Mouse (Mus musculus) kidney, postnatal 4 days (tissue): ENCODE data around the gene Olfr317.
"Not testable (repeated sequence)": the region's sequence is repeated elsewhere in the genome, so short reads cannot be mapped to it uniquely, and the experiment has no call there.

Experiments used
- DNase-seq, 2 experiments: peaks; one replicate each; pipeline ENCODE4 v3.0.0; 2021; ENCODE audit warnings: mixed read lengths in 2 of 2

The Olfr317 gene

DNA sequence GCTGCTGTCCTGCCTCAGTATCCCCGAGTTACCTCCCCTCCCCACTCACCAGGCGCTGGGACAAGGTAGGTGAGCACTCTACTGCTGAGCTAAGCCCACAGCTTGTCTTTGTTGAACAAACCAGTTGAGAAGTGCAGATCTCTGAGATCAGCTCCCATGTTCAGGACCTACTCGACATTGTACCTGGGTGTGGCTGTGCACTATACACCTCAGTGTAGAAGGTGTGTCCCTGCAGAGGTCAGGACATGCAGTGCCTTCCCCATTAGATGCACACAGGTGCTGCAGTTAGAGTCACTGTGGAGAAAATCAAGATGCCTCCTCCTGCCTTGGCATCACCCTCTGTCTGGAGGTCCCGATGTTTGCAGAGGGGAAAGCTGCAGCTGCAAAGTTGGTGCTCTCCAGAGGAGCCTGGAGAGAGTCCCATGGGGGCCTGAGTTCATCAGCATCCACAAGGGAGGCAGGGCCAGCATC is at the start of gene Olfr317:
Gene Olfr317, minus strand, starts transcription at position 421 of the 471 bp plus-strand sequence.
- DNase-seq = no peak

DNA sequence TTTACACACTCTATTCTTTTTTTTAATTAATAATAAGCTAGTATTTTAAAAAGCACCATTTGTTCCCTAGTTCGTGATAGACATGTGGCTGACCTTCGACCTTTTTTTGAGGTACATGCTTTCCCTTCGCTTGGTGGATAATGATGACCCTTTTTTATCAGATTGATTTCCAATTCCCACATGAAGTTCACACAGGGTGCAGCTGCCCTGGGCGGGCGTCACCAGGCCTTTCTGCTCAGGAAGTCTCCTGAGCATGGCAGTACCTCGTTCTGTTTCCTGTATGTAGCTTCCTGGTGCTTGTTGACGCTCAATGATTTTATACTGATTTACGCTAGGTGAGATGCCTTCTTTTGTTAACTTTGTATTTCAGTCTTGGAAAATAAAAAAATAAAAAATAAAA is 49.3 kb upstream of the Olfr317 start:
- no peak for DNase-seq

GRCm38 (mm10) chr11:58787651-58788050 is 48.6 kb upstream of the Olfr317 start:
- no peak for DNase-seq

- DNase-seq = no peak
Measured at GRCm38 (mm10) chr11:58784182-58784581, 45.2 kb upstream of the Olfr317 start.

GRCm38 (mm10) chr11:58782480-58783089 is 43.6 kb upstream of the Olfr317 start, which contains the start of gene Olfr314:
Gene Olfr314, plus strand, starts transcription at chr11:58782952.
- DNase-seq = no peak

GRCm38 (mm10) chr11:58772888-58773287 is 33.9 kb upstream of the Olfr317 start, which contains the start of gene Olfr315:
Gene Olfr315, plus strand, starts transcription at chr11:58773188.
- DNase-seq = no peak

DNA sequence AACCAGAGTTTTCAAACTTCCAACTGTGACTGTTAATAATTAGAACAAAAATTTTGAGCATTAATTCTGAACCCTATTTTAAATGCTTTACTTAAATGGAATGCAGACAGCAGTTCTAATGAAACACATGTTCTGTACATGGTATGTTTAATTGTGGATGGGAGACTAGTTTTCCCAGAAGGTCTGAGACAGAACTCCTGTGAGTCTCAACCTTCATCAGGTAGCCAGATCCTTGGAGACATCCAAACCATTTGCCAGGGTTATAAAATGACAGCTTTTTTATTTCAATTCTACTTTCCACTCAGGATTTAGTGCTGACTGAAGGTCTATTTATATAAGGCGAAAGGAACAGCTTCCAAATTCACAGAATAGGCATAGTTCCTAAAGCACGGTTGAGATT is 13.4 kb upstream of the Olfr317 start, which contains the start of gene Olfr316:
Gene Olfr316, plus strand, starts transcription at position 301 of the 400 bp plus-strand sequence.
- DNase-seq = no peak

DNA sequence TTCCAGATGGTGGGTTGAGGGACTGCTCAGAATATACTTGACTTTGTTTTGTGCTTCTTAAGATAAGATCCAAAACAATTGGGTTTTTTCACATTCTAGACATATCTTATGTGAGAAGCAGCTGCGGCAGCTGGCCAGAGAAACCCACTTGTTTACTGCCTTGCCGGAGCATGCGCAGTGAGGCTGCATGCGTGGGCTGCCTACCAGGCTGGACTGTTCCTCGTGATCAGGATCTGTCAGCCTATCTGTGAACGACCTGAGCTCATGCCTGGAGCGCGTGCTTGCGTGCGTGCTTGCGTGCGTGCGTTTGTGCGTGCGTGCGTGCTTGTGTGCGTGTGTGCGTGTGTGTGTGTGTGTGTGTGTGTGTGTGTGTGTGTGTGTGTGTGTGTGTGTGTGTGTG is 12.1 kb upstream of the Olfr317 start:
- not testable (repeated sequence) for DNase-seq

GRCm38 (mm10) chr11:58733372-58733771 is 5.6 kb downstream of the Olfr317 start:
- no peak for DNase-seq

DNA sequence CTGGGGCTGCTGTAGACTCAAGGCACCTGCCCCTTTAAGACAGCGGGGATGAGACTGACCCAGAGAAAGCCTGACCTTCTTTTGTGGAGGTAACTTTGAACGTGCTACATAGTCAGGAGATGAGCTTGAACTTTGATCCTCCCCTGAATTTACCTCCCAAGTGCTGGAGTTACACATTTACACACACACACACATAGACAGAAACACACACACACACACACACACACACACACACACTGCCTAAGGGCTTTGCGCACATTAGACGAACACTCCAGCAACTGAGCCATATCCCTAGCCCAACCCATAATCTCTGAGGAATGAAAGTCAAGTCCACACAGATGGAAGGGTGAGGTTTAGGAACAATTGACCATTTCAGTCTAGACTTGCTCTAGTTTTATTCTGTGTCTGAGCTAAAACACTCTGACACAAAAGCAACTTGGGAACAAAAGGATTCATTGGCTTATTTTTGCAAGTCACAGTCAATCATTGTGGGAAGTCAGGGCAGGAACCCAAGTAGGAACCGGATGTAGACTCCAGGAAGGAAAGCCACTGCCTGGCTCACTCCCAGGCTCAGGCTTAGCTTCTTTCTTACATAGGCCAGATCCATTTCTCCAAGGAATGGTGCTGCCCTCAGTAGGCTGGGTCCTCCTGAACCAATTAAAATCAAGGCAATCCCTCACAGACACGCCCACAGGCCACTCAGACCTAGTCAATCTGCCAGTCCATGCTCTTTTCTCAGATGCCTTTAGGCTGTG is 10.9 kb downstream of the Olfr317 start:
- peak; percentile 14 to 41 for DNase-seq

DNA sequence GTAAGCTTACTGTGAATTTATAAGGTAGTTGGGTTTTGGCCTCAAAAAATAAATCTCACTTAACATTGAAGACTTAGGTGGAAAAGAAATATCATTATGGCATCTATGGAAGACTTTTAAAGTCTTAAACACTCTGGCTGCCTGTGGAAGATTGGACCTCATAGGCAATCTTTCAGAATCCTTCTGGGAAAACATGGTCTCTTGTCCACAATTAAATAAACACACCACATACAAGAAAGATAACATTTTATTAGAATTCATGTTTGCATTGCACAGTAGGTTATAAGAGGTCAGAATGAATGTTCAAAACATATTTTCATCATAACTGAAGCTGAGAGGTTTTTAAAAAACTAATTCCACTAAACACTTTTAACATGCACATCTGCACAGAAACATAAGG is 15.1 kb downstream of the Olfr317 start, which contains the start of gene Olfr318:
Gene Olfr318, minus strand, starts transcription at position 101 of the 400 bp plus-strand sequence.
- no peak for DNase-seq

DNA sequence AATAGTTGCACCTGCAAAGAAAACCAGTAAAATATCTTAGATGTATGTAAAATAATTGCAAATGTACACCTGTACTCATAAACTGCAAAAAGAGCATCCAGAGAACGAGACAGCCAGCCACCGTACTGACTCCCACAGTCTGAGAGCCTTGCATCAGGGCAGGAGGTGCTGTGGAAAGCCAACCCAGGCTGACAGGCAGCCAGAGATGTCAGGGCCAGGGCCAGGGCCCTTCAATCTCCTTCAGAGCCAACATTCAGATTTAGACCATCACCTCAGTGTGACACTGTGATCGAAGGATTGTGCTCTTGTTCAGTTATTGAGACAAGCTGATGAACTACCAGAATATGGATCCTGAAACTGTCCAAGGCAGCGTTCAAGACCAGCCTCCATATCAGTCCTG is 19.3 kb downstream of the Olfr317 start:
- no peak for DNase-seq

DNA sequence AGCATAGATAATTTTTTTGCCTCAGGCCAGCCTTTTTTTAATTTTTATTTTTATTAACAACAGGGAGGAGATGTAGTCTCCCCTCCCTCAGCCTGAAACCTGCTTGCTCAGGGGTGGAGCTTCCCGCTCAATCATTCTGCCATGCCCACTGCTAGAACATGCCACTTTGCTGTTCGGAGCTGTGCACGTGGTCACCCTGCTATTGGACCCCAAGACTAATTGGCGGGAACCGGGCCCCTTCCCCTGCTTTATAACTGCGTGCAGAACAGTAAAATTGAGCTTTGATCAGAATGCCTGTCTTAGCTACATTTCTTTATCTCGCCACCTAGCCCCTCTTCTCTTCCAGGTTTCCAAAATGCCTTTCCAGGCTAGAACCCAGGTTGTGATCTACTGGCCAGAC is 21.3 kb downstream of the Olfr317 start:
- not testable (repeated sequence) for DNase-seq

DNA sequence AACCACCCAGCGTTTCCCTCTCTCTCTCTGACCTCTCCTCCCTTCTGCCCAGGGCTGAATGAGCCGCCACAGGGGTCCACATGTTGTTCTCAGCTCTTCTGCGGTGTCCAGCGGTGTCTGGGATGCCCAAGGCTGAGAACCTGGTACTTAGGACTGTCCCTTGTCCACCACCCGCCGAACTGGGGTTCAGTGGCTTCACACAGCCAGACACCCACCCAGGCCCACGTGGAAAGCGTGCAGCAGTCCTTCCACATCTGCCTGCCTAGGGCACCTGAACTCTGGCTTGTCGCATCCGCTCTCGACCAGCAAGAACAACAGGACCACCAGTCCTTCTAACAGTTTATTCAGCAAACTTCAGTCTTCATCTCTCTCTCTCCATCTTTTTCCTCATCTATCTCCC is 29.9 kb downstream of the Olfr317 start:
- DNase-seq = no peak

GRCm38 (mm10) chr11:58698862-58699261 is 40.1 kb downstream of the Olfr317 start, which contains the start of gene Olfr319:
Gene Olfr319, plus strand, starts transcription at chr11:58699162.
- DNase-seq = no peak
